Mouse (Mus musculus): Measurements from ENCODE around the gene Slc39a7.
"Not testable (repeated sequence)": the region's sequence is repeated elsewhere in the genome, so short reads cannot be mapped to it uniquely, and the experiment has no call there.

GRCm38 (mm10) chr17:33998697-33999096, 32.8 kb downstream of the Slc39a7 start:
- not testable (repeated sequence) for TF ChIP-seq CTCF (IDR thresholded peaks at IDR 0.05; ENCODE audit: low read depth, low read length); POLR2A (IDR thresholded peaks at IDR 0.05; ENCODE audit: extremely low read depth, insufficient read depth, low read length)
